Mouse (Mus musculus) myocyte (in vitro differentiated cells): Measurements from ENCODE around the gene Oard1. TPM values are rescaled to one million over a fixed set of nuclear protein-coding genes. Genes with fewer than 3 reads are reported as not detected.

Source experiments
- H3K27me3 ChIP-seq: one replicate; pipeline ENCODE4 v1.6.1; 2011; ENCODE audit not compliant: control insufficient read depth, insufficient read depth, insufficient read length
- H3K36me3 ChIP-seq: one replicate; pipeline ENCODE4 v1.6.1; 2011; ENCODE audit not compliant: control insufficient read depth, insufficient read depth
- H3K4me2 ChIP-seq: one replicate; pipeline ENCODE4 v1.6.1; 2011; ENCODE audit warnings: low read depth, control low read depth
- H3K4me3 ChIP-seq: one replicate; pipeline ENCODE4 v1.5.1; 2011; ENCODE audit warnings: mild to moderate bottlenecking, control low read depth, moderate library complexity
- H3K79me2 ChIP-seq: one replicate; pipeline ENCODE4 v1.6.1; 2011; ENCODE audit not compliant: control insufficient read depth, insufficient read depth
- H3ac ChIP-seq: one replicate; pipeline ENCODE4 v1.6.1; 2011; ENCODE audit not compliant: control insufficient read depth, insufficient read length
- CEBPB ChIP-seq: IDR thresholded peaks from 2 replicates; pipeline ENCODE4 v1.6.1; 2011; ENCODE audit warnings: mild to moderate bottlenecking, moderate library complexity; ENCODE audit not compliant: poor library complexity, insufficient read depth, severe bottlenecking
- E2F4 ChIP-seq: IDR thresholded peaks from one replicate; pipeline ENCODE4 v1.6.1; 2011; ENCODE audit warnings: mild to moderate bottlenecking, control low read depth, moderate library complexity; ENCODE audit not compliant: insufficient read depth
- MAX ChIP-seq: IDR thresholded peaks from one replicate; pipeline ENCODE4 v1.6.1; 2011; ENCODE audit warnings: low read depth, mild to moderate bottlenecking, control low read depth
- MYOD1 ChIP-seq, 3 experiments: IDR thresholded peaks; one replicate each; pipeline ENCODE4 v1.6.1; 2011; ENCODE audit warnings: control low read depth in 2 of 3, low read depth in 2 of 3, mild to moderate bottlenecking in 2 of 3, moderate library complexity in 1 of 3; ENCODE audit not compliant: insufficient read length in 2 of 3, control insufficient read depth in 1 of 3
- MYOG ChIP-seq, 3 experiments: IDR thresholded peaks; one replicate each; pipeline ENCODE4 v1.6.1; 2011; ENCODE audit warnings: control low read depth in 2 of 3, low read depth in 2 of 3, mild to moderate bottlenecking in 2 of 3; ENCODE audit not compliant: insufficient read length in 2 of 3, control insufficient read depth in 1 of 3, insufficient read depth in 1 of 3
- POLR2A ChIP-seq: IDR thresholded peaks from one replicate; pipeline ENCODE4 v1.6.1; 2011; ENCODE audit warnings: low read depth, mild to moderate bottlenecking, control low read depth, moderate library complexity; ENCODE audit not compliant: insufficient read length
- POLR2AphosphoS2 ChIP-seq: IDR thresholded peaks from one replicate; pipeline ENCODE4 v1.6.1; 2011; ENCODE audit warnings: low read depth, control low read depth; ENCODE audit not compliant: insufficient read length
- REST ChIP-seq: IDR thresholded peaks from one replicate; pipeline ENCODE4 v1.6.1; 2011; ENCODE audit warnings: mild to moderate bottlenecking, control low read depth, moderate library complexity; ENCODE audit not compliant: insufficient read depth, insufficient read length
- SRF ChIP-seq: IDR thresholded peaks from one replicate; pipeline ENCODE4 v1.6.1; 2011; ENCODE audit warnings: low read depth; ENCODE audit not compliant: control insufficient read depth, insufficient read length
- TCF12 ChIP-seq: IDR thresholded peaks from one replicate; pipeline ENCODE4 v1.6.1; 2011; ENCODE audit warnings: mild to moderate bottlenecking, control low read depth; ENCODE audit not compliant: poor library complexity, insufficient read depth, severe bottlenecking
- TCF3 ChIP-seq: IDR thresholded peaks from one replicate; pipeline ENCODE4 v1.6.1; 2011; ENCODE audit warnings: low read depth, control low read depth; ENCODE audit not compliant: insufficient read length
- USF1 ChIP-seq: IDR thresholded peaks from one replicate; pipeline ENCODE4 v1.6.1; 2011; ENCODE audit warnings: low read depth, mild to moderate bottlenecking, control low read depth, moderate library complexity
- polyA plus RNA-seq: library from polyadenylated mRNA; unstranded; fragments of >200 nt; fragmentation: generic; extraction: Trizol; gene quantifications from one replicate; pipeline ENCODE4 v1.2.1, GENCODE M21; 2012; ENCODE audit warnings: missing spikeins

Oard1 gene
- polyA plus RNA-seq, 1 experiment, result 7.5 TPM

GRCm38 (mm10) chr17:48392616-48393015 lies 17.2 kb upstream of the Oard1 start:
- Histone ChIP-seq H3K4me2 (no peak overlapping the region), H3K79me2 (no peaks in the 10 kb centered on the region), H3K27me3 (no peaks in the 10 kb centered on the region), H3K36me3 (peaks cover 70% of the 10 kb centered on the region), H3ac (no peak overlapping the region), H3K4me3 (no peak overlapping the region)
- TF ChIP-seq USF1 (no peak), E2F4 (no peak), TCF12 (no peak), POLR2AphosphoS2 (no peak)

GRCm38 (mm10) chr17:48401710-48402109 lies 8.1 kb upstream of the Oard1 start:
- Histone ChIP-seq H3K4me2 (no peak overlapping the region), H3K79me2 (peaks cover 58% of the 10 kb centered on the region), H3K27me3 (no peaks in the 10 kb centered on the region), H3ac (no peak overlapping the region), H3K36me3 (peaks cover 9% of the 10 kb centered on the region), H3K4me3 (no peak overlapping the region)
- TF ChIP-seq E2F4, result no peak
- TF ChIP-seq POLR2AphosphoS2, result no peak
- TF ChIP-seq REST, result no peak
- TF ChIP-seq MAX, result no peak
- no peak for TF ChIP-seq CEBPB
- no peak for TF ChIP-seq TCF3
- no peak for TF ChIP-seq USF1
- TF ChIP-seq TCF12, result no peak
- TF ChIP-seq MYOD1 (IDR thresholded peaks at IDR 0.05; ENCODE audit: control insufficient read depth in 1 of 3, insufficient read length in 2 of 3, low read depth in 2 of 3), result no peak

DNA sequence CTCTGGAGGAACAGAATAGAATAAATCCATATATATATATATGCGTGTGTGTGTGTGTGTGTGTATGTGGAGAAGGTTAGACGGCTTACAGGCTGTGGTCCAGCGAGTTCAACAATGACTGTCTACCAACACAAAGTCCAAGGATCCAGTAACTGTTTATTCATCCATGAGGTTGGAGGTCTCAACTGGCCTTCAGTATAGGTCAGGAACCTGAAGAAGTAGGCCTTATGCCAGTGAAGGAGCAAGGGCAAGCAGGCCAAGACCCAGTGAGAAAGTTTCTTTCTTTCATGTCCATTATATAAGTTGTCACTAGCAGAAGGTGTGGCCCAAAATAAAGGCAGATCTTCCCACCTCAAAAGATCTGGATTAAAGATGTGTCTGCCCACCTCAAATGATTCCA lies 7.1 kb upstream of the Oard1 start:
- Histone ChIP-seq H3K4me3 (no peak overlapping the region), H3K36me3 (peaks cover 6% of the 10 kb centered on the region), H3K79me2 (peaks cover 68% of the 10 kb centered on the region), H3K4me2 (no peak overlapping the region), H3K27me3 (no peaks in the 10 kb centered on the region), H3ac (no peak overlapping the region)
- TF ChIP-seq POLR2AphosphoS2 (no peak), USF1 (no peak), SRF (no peak), E2F4 (no peak), MYOD1 (IDR thresholded peaks at IDR 0.05; ENCODE audit: control insufficient read depth in 1 of 3, insufficient read length in 2 of 3, low read depth in 2 of 3) (no peak), MAX (no peak), TCF12 (no peak), TCF3 (no peak), POLR2A (no peak), MYOG (IDR thresholded peaks at IDR 0.05; ENCODE audit: control insufficient read depth in 1 of 3, insufficient read depth in 1 of 3, insufficient read length in 2 of 3, low read depth in 2 of 3) (no peak), REST (no peak), CEBPB (no peak)

DNA sequence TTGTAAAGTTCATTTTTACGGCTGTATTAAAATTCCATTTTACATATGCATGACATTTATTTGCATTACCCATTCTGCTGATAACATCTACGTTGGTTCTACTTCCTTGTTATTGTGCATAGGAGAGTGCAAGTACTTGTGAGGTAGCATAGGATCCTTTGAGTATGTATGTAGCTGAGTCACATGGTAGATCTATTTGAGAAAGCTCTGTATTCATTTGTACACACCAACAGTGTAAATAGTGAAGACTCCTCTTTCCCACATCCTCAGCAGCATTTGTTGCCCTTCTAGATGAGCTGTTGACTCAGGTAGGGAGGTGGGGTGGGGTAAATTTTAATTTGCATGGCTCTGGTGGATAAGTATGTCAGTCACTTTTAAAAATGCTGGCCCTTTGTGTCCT lies 6.0 kb upstream of the Oard1 start:
- Histone ChIP-seq H3K79me2 (peaks cover 79% of the 10 kb centered on the region), H3ac (no peak overlapping the region), H3K27me3 (no peaks in the 10 kb centered on the region), H3K4me3 (no peak overlapping the region), H3K4me2 (no peak overlapping the region), H3K36me3 (peaks cover 6% of the 10 kb centered on the region)
- TF ChIP-seq CEBPB (no peak), REST (no peak), SRF (no peak), MYOG (IDR thresholded peaks at IDR 0.05; ENCODE audit: control insufficient read depth in 1 of 3, insufficient read depth in 1 of 3, insufficient read length in 2 of 3, low read depth in 2 of 3) (no peak), TCF12 (no peak), MYOD1 (IDR thresholded peaks at IDR 0.05; ENCODE audit: control insufficient read depth in 1 of 3, insufficient read length in 2 of 3, low read depth in 2 of 3) (no peak), TCF3 (no peak), MAX (no peak), POLR2A (no peak), POLR2AphosphoS2 (no peak), USF1 (no peak), E2F4 (no peak)

DNA sequence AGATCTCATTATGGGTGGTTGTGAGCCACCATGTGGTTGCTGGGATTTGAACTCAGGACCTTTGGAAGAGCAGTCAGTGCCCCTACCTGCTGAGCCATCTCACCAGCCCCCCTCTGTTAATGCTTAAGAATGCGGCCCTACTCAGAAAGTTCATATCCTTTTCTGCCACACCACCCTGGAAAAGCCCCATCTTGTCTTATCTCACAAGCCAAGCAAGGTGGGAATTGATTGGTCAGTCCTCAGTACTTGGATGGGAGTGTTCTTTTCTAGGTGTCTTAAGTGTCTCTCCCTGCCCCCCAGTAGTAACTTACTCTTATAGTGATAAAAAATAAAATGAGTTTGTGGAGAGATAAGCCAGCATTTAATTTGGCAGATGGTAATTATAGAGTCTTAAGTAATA lies 5.1 kb upstream of the Oard1 start:
- no peaks in the 10 kb centered on the region for H3K27me3 ChIP-seq
- TF ChIP-seq MYOD1 (IDR thresholded peaks at IDR 0.05; ENCODE audit: control insufficient read depth in 1 of 3, insufficient read length in 2 of 3, low read depth in 2 of 3) (no peak), E2F4 (no peak), REST (no peak), MAX (no peak)
- H3ac ChIP-seq, result no peak overlapping the region
- H3K4me3 ChIP-seq, result no peak overlapping the region
- H3K79me2 ChIP-seq, result peaks cover 79% of the 10 kb centered on the region
- H3K36me3 ChIP-seq, result peaks cover 6% of the 10 kb centered on the region
- H3K4me2 ChIP-seq, result no peak overlapping the region
